Mouse (Mus musculus) kidney, adult 18-20 months (tissue): ENCODE data around the gene Idi1.
"Not testable (repeated sequence)": the region's sequence is repeated elsewhere in the genome, so short reads cannot be mapped to it uniquely, and the experiment has no call there.

Experiments used
- DNase-seq: peaks from one replicate; pipeline ENCODE4 v3.0.0; 2021

Gene Idi1

GRCm38 (mm10) chr13:8888603-8889002, 3.3 kb downstream of the Idi1 start:
- no peak for DNase-seq

- DNase-seq, result not testable (repeated sequence)
Observed at GRCm38 (mm10) chr13:8905986-8906385, 20.7 kb downstream of the Idi1 start.

- not testable (repeated sequence) for DNase-seq
Observed at GRCm38 (mm10) chr13:8913890-8914289, 28.6 kb downstream of the Idi1 start.

- no peak for DNase-seq
Observed at GRCm38 (mm10) chr13:8933499-8933898, 48.2 kb downstream of the Idi1 start.

GRCm38 (mm10) chr13:8937611-8938140, 52.4 kb downstream of the Idi1 start:
- DNase-seq, result not testable (repeated sequence)

GRCm38 (mm10) chr13:8941110-8941509, 55.8 kb downstream of the Idi1 start:
- not testable (repeated sequence) for DNase-seq

- not testable (repeated sequence) for DNase-seq
Observed at GRCm38 (mm10) chr13:8941701-8942100, 56.4 kb downstream of the Idi1 start.
